Mouse (Mus musculus) CH12F3 (cell line): Measurements from ENCODE around the gene Clip1.
"Not testable (repeated sequence)": the region's sequence is repeated elsewhere in the genome, so short reads cannot be mapped to it uniquely, and the experiment has no call there.

Experiments used
- in situ Hi-C: fragments of 300-500 bp; cut with MboI; formaldehyde crosslinking; loops from 2 replicates; pipeline ENCODE4 v1.14.3; 2020; ENCODE audit warnings: low sequenced_read_pairs

The Clip1 gene

DNA sequence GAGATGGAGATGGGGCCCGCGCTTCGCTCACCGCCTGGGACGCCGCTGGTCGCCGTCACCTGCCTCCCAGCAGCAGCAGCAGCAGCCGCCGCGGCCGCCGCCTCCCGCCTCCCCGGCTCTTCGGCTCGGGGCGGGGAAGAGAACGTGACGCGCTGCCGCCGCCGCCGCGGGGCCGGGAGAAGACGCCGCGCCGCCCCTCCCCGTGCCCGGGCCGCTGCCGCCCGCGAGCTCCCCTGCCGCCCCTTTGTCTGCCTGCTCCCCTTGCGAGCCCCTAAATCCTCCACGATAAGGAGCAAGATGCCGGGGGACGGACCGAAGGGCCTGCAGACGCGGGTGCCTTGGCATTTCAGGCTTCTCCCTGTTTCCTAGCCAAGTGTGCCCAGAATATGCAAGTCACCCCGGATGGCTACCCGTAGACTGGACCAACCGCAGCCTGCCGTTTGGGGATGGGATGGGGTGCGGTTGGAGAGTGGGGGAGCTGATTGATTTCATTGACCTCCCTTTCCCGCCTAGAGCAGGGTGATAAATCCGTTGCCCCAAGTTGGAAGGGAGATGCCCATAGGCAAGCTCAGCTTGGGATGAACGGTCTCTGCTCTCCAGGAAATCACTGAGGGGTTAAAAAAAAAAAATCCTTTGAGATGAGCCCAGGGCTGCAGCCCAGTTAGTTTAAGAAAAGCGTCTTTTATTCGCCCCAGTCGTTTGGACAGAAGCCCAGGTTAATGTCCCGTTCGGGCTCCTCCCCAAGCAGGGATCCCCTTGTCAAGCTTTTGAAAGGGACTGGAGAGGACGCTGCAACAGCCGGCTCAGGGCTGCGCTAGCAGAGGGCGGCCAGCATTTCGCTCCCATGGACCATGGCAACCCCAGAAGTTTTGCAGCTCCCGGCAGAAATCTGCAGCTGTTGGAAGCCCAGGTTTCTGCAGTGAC, at the start of gene Clip1:
Gene Clip1, minus strand, starts transcription at position 398 of the 924 bp plus-strand sequence.
- in situ Hi-C loops = no loop called here

DNA sequence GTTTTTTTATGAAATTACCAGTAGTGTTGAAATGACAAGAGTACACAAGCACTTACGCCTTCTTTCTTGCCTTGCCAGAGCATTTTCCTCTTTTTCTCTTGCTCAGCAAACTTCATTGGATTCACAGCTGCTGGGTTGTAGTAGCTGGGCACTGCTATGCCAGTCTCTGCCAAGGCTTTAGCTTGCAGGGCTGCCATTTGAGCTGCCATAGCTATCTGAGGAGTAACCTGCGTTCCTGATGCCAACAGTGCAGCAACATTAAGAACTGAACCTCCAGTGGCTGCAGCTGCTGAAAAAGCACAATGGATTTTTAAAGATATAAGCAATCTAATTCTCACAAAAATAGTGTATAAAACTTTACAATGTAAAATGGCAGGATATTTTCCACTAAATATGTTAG, 46.6 kb upstream of the Clip1 start:
- in situ Hi-C loops = no loop called here

DNA sequence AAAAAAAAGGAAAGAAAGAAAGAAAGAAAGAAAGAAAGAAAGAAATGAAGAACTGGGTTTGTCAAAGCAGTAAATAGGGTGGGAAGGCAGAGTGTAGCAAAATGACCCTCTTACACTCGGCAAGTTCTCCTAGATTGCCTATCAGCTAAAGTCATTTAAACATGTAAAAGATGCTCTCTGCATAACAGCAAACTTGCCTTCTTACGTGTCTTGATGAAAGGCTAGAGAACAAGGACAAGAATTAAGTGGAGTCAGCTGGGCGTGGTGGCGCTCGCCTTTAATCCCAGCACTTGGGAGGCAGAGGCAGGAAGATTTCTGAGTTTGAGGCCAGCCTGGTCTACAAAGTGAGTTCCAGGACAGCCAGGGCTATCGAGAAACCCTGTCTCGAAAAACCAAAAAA, 39.4 kb upstream of the Clip1 start:
- in situ Hi-C loops = not testable (repeated sequence)

DNA sequence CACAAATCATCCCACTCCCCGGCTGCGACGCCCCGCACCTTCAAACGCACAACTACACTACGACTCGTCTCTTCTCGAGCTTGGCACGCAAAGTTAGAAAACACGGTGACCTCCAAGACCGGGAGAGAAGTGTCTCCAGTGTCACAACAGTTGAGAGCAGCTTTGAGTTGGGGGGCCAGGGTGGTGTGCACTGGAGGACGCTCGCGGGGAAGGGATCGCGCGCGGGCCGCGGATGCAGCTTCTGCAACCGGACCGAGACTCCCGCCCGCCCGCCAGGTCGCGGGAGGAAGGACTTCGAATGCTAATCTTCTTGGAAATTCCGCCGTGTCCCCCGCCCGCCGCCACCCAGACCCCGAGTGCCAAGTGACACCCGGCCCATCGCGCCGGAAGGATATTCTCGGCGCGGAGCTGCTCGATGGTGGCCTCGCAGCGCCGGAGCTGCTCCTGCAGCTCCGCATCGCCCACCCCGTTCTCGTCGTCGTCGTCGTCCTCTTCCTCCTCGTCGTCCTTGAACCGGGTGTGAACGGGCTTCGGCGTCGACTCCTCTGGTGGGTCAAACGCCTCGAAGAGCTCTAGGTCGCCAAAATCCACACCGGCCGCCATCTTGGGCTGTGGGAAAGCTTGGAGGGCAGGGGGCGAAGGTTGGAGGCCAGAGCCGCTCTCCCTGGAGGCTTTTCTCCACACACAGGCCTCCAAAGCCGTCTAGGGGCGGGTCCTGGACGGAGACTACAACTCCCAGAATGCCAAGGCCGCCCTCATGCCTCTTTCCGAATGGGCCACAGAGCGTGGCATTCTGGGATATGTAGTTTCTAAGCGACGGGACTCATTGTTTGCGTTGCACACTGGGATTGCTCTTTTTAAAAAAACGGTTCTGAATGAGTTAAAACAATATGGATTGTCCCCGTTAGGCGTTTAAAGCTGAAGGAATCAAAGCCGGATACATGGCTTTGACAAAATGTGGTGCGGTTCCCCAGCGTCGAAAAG, 36.2 kb upstream of the Clip1 start, which contains the start of gene Zcchc8:
Gene Zcchc8, minus strand, starts transcription at position 773 of the 984 bp plus-strand sequence.
- in situ Hi-C loops = no loop called here

DNA sequence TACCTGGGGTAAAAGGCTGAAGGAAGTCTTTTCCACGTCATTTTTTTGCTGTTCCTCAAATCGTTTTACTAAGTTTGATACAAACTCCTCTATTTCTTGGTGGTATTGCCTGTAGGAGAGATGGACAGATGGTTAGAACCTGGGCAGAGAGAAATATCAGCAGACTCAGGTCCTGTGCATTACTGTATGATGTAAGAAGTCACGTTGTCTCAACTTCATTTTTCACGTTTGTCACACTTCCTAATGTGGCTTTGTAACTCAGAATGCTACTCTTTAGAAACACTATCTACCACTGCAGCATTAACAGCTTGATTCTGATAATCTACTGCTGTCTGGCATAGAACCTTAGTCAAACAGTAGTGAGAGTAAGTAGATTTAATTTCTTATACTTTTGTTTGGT, 30.2 kb upstream of the Clip1 start:
- in situ Hi-C loops = no loop called here

DNA sequence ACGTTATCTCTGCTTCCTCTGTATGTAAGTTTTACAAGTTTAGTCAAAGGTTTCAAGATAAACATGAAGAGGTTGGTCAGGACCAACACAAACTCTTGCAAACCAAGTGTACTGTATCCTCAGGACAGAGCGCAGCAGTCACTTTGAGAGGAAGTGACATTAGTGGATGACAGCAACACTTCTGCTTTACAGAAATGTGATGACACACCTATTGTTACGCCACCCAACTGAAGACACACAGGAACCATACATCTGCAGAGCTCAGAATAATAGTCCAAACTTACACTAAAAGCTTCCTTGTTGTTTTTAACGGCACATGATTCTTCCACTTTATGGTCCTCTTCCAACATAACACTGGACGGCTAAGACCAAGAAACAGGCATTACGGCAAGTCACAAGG, 29.4 kb upstream of the Clip1 start:
- in situ Hi-C loops = no loop called here

DNA sequence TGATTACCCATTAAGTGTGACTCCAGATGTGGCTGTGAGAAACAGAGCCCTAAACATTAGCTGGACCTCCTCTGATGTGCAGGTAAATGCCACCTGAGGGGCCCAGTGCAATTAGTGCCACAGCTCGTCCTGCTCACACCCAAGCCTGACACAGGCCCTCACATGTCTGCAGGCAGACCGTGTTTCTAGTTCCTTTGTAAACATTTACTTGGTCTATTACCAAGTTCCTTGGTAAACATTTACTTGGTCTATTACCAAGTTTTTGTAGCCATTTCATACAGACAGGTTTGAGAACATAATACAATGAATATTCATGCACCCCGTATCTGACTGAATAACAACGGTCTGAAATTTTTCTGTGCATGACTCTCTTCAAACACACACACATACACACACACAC, 25.2 kb upstream of the Clip1 start:
- in situ Hi-C loops = no loop called here

DNA sequence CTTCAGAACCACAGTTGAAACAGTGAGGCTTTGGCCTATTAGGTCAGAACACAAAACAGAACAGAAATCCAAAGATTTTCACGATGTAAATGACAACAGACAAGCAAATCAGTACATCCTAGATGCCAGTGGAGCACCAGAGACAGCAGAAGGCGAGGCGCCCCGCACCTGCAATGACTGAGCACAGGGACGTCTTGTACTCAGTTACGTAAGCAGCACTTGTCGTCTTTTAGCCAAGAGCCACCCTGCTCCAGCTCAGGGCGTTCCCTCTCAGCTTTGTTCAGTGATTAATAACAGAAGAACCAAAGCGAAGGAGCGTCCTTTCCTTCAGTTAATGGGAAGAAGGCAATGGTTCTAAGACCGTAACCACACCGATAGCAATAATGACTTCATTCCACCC, 24.2 kb upstream of the Clip1 start:
- in situ Hi-C loops = no loop called here

DNA sequence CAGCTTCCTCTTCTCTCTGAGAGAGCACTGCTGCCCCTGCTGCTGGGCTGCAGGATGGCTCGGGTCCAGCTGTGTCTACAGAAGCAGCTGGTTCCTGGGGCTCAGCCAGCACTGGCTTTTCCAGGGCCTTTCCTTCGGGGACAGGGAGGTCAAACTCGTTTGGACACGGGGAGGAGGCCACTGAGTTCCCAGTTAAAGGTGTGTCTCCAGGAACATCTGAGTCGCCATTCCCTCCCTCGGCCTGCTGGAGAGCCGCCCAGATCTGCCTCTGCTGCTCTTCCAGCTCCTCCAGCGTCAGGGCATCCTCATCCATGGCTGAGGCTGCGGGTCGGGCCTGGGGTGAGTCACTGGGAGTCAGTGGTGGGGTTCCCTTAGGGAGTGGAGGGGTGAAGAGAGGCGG, 16.2 kb upstream of the Clip1 start:
- in situ Hi-C loops = no loop called here

DNA sequence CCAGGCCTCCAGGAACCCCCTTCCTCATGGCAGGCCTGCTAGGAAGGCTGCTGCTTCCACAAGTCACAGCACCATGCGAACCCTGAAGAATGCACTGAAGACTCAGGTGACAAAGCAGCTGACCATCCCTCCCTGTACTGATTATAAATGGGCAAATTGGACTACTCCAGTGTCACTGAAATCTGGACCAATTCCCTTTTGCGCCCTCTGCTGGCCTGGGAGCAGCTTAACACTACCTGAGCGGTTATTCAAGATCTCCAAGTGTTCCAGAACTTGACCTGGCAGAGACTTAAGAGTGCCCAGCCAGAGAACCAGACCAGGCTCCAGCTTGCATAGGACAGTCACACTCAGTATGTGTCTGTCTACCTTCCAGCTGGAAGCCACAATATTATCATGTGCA, 14.8 kb upstream of the Clip1 start:
- in situ Hi-C loops = loop anchor here (5.0 kb wide), 1 partner anchor 72 kb away; no protein-coding TSS in a partner anchor

DNA sequence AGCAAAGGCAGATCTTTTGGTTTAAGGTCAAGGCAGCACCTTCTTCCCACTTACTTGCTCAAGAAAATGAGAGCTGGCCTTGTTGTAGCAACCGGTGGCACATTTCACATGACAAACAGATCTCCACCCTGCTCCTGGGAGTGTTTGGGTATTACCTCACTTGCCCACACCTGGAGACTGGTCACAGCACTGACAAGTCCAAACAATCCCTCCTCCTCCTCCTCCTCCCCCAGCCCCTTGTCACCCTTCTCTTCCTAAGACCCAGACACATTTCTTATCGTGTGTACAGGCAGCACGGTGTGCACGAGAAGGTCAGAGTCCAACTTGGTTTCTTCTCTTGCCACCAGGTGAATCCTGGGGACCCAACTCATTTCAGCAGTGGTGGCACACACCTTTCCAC, 12.5 kb upstream of the Clip1 start:
- in situ Hi-C loops = loop anchor here (5.0 kb wide), 1 partner anchor 70 kb away; no protein-coding TSS in a partner anchor

DNA sequence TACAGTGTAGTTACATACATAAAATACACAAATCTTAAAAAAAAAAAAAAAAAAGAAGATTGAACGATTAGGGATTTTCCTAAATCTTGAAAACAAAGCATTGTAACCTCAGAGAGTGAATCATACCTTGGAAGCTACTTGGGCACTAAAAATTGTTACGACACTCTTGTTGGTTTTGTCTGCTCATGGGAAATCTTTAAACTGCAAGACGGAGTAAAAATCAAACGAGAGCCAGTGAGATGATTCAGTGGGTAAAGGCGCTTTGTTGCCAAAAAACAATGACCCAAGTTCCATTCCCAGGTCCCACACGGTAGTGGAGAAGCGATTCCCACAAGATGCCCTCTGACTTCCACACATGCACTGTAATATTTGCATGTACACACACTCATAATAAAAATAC, 11.8 kb upstream of the Clip1 start:
- in situ Hi-C loops = loop anchor here (5.0 kb wide), 1 partner anchor 69 kb away; no protein-coding TSS in a partner anchor

DNA sequence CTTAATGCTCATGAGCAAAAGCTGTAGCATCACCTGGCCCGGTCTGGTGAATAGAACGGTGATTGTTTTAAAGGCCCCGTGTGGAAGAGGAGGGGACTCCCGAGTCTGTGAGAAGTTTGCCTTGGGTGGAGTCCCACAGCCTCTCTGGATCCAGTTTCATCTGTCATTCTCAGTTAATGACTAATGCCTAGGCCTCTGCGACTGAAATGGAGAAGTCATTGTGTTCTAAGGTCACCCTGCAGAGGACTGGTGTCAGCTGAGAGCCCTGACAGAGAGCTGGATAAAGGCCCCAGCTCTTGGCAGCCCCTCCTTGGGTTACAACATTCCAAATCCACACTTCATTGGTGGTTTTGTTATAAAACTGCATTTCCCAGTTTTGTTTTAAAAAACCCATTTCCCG, 10.1 kb upstream of the Clip1 start:
- in situ Hi-C loops = no loop called here

DNA sequence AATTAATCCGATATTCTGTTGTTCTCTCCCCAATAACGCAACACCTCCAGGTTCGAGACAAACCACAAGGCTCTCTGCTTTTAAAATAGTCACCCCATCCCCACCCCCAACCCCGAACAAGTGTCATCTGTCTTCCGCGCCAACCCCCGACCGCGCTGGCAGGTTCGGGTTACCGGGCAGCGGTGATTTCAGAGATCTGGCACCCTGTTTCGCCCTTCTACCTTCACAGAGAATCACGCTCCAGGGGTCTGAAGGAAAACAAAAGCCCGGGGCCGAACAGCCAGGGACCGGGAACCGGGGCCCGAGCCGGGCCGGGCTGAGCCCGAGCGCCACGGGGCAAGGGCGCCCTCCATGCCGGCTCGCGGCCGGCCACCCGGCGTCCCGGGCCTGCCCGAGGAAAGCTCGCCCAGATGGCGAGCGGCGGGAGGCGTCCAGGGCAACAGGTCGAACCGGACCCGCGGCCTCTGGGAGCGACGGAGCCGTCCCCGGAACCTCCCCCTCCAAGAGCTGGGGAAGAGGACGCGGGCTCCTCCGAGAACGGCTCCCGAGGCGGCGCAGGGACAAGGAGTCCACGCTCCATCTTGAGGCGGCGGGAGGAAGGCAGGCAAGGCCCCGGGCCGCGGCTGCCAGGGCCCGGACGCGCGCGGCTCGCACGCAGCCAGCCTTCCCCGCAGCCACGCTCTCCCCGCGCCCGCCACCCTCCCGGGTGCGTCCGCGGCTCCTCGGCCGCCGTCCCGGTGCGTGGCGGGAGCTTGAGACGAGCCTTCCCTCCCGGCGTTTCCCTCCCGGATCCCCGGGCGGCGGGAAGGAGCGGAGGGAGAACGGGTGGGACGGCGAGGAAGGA, 819 bp downstream of the Clip1 start:
- in situ Hi-C loops = no loop called here

DNA sequence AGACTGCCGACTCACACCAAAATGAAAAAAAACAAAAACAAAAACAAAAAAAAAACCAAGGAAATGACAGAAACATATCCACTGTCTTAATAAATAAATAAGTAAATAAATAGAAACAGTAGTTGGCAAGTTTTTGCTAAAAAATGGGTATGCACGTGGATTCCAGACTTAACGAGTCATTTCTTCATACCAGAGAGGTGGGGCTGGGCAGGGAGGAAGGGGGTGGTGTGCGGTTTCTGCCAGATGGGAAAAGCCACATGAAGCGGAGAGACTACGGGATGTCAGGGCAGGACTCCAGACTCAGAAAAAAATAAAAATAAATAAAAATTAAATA, 1.4 kb downstream of the Clip1 start:
- in situ Hi-C loops = no loop called here

DNA sequence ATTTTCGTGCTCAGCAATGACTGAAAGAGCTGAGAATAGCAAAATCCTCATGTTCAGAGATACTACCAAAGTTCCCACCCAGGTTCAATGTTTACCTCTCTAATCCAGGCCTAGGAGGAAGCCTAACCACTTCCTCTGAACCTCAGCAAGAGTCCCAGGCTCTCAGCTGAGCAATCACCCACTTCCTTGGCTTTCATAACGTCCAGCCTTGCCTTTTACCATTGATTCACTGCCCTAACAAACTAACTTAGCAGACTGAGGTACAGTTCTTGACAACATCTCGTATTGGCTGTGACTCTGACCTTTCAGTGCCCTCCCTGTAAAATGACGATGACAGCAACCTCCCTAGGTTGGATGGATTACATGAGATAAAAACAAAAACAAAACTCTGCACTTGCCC, 2.0 kb downstream of the Clip1 start:
- in situ Hi-C loops = no loop called here

DNA sequence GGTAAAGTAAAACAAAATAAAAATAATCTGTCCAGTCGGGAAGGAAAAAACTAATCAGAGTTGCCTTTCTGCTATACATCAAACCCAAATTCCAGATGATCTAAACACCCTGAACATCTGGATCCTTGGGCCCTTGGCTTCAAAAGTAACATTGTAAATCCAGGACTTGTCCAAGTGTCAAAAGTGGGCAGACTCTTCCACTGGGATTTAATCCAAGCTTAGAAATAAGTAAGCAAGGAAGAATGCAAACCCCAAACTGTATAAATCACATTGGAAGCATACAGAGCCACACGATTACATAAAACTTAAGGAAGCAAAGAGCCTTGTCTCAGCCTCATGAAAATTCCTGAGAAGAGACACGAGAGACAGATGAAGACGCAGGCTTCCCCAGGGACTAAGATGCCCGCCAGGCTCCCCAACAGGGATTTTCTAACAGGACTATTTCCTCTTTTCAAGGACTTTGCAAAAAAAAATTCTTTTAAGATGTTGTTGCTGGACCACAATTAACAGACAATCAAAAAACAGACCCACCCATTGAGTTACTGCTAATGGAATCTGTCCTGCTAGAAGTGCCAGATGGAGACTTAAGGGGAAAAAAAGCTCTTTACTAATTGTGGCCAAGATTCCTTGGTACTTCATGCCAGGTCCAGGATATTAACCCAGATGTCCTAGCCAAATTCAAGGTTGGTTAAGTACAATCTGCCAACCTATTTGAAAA, 4.7 kb downstream of the Clip1 start:
- in situ Hi-C loops = no loop called here

DNA sequence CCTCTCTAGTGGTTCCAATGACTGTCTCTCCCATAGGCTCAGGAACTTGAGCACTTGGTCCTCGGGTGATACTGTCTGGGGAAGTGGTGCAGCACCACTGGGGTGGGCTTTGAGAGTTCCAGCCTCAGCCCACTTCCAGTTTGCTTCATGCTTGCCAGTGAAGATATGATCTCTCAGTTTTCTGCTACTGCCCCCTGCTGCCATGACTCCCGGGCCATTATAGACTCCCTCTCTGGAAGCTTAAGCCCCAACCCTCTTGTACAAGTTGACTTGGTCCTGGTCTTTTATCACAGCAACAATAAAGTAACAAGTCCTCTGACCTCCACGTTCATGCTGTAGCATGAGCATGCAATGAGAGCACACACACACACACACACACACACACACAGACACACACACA, 5.3 kb downstream of the Clip1 start:
- in situ Hi-C loops = no loop called here

DNA sequence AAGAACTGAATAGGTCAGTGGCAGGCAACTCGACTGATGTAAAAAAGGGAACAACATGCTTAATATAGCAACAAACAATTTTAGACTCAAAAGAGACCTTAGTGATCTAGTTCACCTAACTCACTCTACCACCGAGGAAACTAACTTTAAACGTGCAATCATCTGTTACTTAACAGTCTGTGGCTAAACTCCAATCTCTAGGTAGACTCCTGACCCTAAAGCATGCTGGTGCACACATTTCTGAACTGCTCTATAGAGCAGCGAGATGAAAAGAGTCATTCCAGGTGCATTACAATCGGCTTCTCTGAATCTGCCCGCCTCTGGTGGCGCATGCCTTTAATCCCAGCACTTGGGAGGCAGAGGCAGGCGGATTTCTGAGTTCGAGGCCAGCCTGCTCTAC, 8.7 kb downstream of the Clip1 start:
- in situ Hi-C loops = no loop called here

DNA sequence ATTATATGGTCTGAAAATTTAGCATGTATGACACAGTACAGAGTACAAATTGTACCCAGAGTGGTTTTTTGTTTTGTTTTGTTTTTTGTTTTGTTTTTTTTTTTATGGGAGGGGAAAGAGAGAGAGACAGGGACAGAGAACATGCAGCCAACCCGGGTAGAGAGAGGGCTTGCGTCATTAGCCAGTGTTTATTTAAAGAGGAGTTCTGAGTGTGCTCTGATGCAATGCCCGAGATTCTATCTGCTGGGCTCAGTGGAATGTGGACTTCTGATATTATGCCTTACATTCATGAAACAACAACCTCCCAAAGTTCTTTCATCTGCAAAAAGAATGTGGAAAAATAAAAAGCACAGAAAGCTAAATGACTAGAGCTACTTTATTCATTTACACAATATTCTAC, 9.2 kb downstream of the Clip1 start:
- in situ Hi-C loops = no loop called here
